Mouse (Mus musculus) pancreas, adult 10 weeks (tissue): ENCODE measurements around the gene Ncl. TPM values are rescaled to one million over a fixed set of nuclear protein-coding genes. Genes with fewer than 3 reads are reported as not detected.

Source experiments
- polyA plus RNA-seq: library from polyadenylated mRNA; stranded (reverse); fragments of 350-450 nt; fragmentation: Illumina TruSeq; extraction: RNeasy Lipid Tissue Mini Kit (QIAGEN cat#74804); gene quantifications from one replicate; pipeline ENCODE4 v1.2.3, GENCODE M21; 2015; ENCODE audit warnings: low read depth, low replicate concordance; ENCODE audit not compliant: insufficient read depth

The Ncl gene
- 37.5 TPM for polyA plus RNA-seq

DNA sequence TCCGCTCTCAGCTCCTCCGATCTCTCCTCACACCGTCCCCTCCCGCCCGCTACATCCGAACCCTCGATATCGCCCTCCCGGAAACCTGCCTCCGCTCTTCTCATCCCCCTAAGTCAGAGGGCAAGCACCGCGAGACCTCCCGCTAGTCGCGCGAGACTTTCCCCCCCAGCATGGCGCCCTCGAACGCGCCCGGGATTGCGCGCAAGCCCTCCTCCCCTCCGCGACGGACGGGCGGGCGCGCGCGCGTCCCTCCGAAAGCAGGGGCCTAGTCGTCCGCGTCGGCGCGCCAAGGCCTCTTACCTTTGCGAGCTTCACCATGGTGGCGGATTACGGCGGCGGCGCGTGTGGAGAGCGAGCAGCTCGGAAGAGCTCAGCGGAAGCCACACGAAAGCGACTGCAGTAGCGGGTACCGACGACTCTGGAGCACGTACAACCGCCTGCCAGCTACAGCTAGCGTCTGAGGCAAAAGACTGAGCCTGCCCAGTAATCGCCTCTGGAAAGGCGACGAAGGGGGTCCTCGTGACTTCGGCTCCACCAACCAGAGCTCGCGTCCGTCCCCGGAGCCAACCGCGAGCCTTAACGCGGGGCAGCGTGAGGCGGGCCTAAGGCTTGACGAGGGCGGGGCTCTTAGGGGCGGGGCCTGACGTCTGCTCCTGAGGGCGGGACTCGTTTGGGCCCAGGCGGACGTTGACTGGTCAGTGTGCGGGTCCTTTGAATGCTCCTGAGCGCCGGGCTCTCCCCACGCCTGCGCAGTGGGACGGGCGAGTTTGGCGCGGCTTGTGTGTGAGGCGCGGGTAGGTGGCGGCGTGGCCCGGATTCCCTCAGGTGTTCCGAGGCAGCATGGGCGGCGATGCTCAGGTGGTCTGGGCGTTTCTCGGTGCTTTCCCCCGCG lies at the start of gene Ncl:
TSS of gene Ncl (minus strand) at position 495 of the 892 bp plus-strand sequence.

GRCm38 (mm10) chr1:86302532-86302931 lies 56.7 kb downstream of the Ncl start, which contains the start of gene B3gnt7:
TSS of gene B3gnt7 (plus strand) at chr1:86302832.

Other genes with a start within 250 kb of the Ncl start
- gene Htr2b, start 247.4 kb downstream of the Ncl start, polyA plus RNA-seq, result not detected
- gene Gm21972, start 225.8 kb downstream of the Ncl start, polyA plus RNA-seq, result 2.1 TPM
- 2.6 TPM for gene Armc9, start 204.6 kb downstream of the Ncl start, polyA plus RNA-seq
- gene B3gnt7, start 56.6 kb downstream of the Ncl start, polyA plus RNA-seq, result 0.63 TPM
- gene Nmur1, start 66.8 kb upstream of the Ncl start, polyA plus RNA-seq, result not detected
- not detected for gene Tex44, start 66.9 kb upstream of the Ncl start, polyA plus RNA-seq
- 214 TPM for gene Ptma, start 167.3 kb upstream of the Ncl start, polyA plus RNA-seq
- gene Pde6d, start 223.2 kb upstream of the Ncl start, polyA plus RNA-seq, result 5.8 TPM
- gene Cops7b, start 223.5 kb upstream of the Ncl start, polyA plus RNA-seq, result 3.7 TPM